Mouse (Mus musculus): ENCODE measurements around the gene B4galt2.

- TF ChIP-seq CTCF (IDR thresholded peaks at IDR 0.05; ENCODE audit: control insufficient read depth, insufficient read depth, insufficient read length): no peak
- no peak for TF ChIP-seq USF1 (IDR thresholded peaks at IDR 0.05; ENCODE audit: low read depth)
- no peak for TF ChIP-seq MYOG (IDR thresholded peaks at IDR 0.05; ENCODE audit: control insufficient read depth, extremely low read depth, insufficient read length)
- TF ChIP-seq MAX (IDR thresholded peaks at IDR 0.05): no peak
- no peak for TF ChIP-seq CEBPB (IDR thresholded peaks at IDR 0.05; ENCODE audit: low read depth)
- no peak for TF ChIP-seq MYOD1 (IDR thresholded peaks at IDR 0.05; ENCODE audit: control insufficient read depth, insufficient read length, low read depth)
These were observed 51.8 kb downstream of the B4galt2 start for GRCm38 (mm10) chr4:117831499-117831898.

Measured in C2C12 (cell line).